Mouse (Mus musculus): Measurements from ENCODE around the gene Gm49416. TPM values are rescaled to one million over a fixed set of nuclear protein-coding genes. Genes with fewer than 3 reads are reported as not detected.

Gene Gm49416
- polyA plus RNA-seq, 1 experiment, result not detected

- H3K4me1 ChIP-seq (ENCODE audit: control insufficient read depth, insufficient read depth, low read length), result no peaks in the 10 kb centered on the region
- no peak overlapping the region for H3K27ac ChIP-seq (ENCODE audit: insufficient read depth, low read depth, low read length)
- 93% methylated on average over 5 of the region's 5 CpGs for WGBS
- no peak overlapping the region for H3K4me3 ChIP-seq (ENCODE audit: insufficient read depth, low read depth, low read length)
- TF ChIP-seq POLR2A (IDR thresholded peaks at IDR 0.05; ENCODE audit: insufficient read depth, low read depth, low read length), result no peak
- no peak for TF ChIP-seq CTCF (IDR thresholded peaks at IDR 0.05; ENCODE audit: insufficient read depth, low read depth, low read length)
Observed at GRCm38 (mm10) chr19:8903412-8903811, 14.7 kb downstream of the Gm49416 start.

DNA sequence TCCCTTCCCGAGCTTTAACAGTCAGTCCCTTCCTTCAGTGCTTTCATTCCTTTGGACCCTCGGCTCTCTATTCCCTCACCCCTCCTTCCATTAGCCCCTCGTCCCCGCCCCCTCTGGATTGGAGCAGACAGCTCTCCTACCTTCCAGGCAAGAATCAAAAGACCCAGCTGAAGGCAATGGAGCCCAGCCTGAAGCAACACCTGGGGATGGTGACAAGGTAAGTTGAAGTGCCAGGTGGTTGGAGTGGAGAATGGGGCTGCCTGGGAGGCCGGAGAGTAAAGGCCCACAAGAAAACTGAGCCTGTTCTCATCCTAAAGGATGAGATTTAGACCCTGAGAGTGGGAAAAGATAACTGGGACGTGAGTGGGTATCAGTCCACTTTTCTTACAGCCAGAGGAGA is 19.8 kb downstream of the Gm49416 start:
- 89% methylated on average over 6 of the region's 6 CpGs for WGBS
- no peaks in the 10 kb centered on the region for H3K4me1 ChIP-seq (ENCODE audit: control insufficient read depth, insufficient read depth, low read length)
- H3K27ac ChIP-seq (ENCODE audit: insufficient read depth, low read depth, low read length), result no peak overlapping the region
- no peak overlapping the region for H3K4me3 ChIP-seq (ENCODE audit: insufficient read depth, low read depth, low read length)
- TF ChIP-seq CTCF (IDR thresholded peaks at IDR 0.05; ENCODE audit: insufficient read depth, low read depth, low read length) (no peak), POLR2A (IDR thresholded peaks at IDR 0.05; ENCODE audit: insufficient read depth, low read depth, low read length) (no peak)

- no peaks in the 10 kb centered on the region for H3K4me1 ChIP-seq (ENCODE audit: control insufficient read depth, insufficient read depth, low read length)
- TF ChIP-seq POLR2A (IDR thresholded peaks at IDR 0.05; ENCODE audit: insufficient read depth, low read depth, low read length) (no peak), CTCF (IDR thresholded peaks at IDR 0.05; ENCODE audit: insufficient read depth, low read depth, low read length) (no peak)
- no peak overlapping the region for H3K4me3 ChIP-seq (ENCODE audit: insufficient read depth, low read depth, low read length)
- WGBS, result 57% methylated on average over 5 of the region's 5 CpGs
- no peak overlapping the region for H3K27ac ChIP-seq (ENCODE audit: insufficient read depth, low read depth, low read length)
Observed at GRCm38 (mm10) chr19:8911810-8912209, 23.1 kb downstream of the Gm49416 start.

GRCm38 (mm10) chr19:8914212-8914611 is 25.5 kb downstream of the Gm49416 start:
- H3K4me3 ChIP-seq (ENCODE audit: insufficient read depth, low read depth, low read length), result no peak overlapping the region
- 96% methylated on average over 3 of the region's 3 CpGs for WGBS
- no peaks in the 10 kb centered on the region for H3K4me1 ChIP-seq (ENCODE audit: control insufficient read depth, insufficient read depth, low read length)
- H3K27ac ChIP-seq (ENCODE audit: insufficient read depth, low read depth, low read length), result no peak overlapping the region
- TF ChIP-seq POLR2A (IDR thresholded peaks at IDR 0.05; ENCODE audit: insufficient read depth, low read depth, low read length), result no peak
- TF ChIP-seq CTCF (IDR thresholded peaks at IDR 0.05; ENCODE audit: insufficient read depth, low read depth, low read length), result no peak

DNA sequence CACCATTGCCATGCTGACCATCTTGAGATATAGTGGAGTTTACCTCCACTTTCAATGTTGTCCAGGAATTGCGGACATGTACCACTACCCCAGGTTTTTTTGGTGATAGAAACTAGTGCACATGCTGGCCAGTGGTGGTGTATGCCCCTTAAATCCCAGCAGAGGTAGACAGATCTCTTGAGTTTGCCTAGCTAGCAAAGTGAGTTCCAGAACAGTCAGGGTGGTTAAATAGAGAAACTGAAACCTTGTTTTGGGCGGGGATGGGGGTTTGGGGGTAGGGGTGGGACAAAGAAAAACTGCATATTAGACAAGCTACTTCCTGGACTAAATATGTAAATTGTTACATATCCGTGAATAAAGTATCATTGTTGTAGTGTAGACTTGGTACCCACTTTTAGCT is 30.3 kb downstream of the Gm49416 start:
- WGBS, result 94% methylated on average over 3 of the region's 3 CpGs
- no peak overlapping the region for H3K27ac ChIP-seq (ENCODE audit: insufficient read depth, low read depth, low read length)
- TF ChIP-seq CTCF (IDR thresholded peaks at IDR 0.05; ENCODE audit: insufficient read depth, low read depth, low read length), result no peak
- no peak for TF ChIP-seq POLR2A (IDR thresholded peaks at IDR 0.05; ENCODE audit: insufficient read depth, low read depth, low read length)
- H3K4me1 ChIP-seq (ENCODE audit: control insufficient read depth, insufficient read depth, low read length), result peaks cover 2% of the 10 kb centered on the region
- H3K4me3 ChIP-seq (ENCODE audit: insufficient read depth, low read depth, low read length), result no peak overlapping the region

DNA sequence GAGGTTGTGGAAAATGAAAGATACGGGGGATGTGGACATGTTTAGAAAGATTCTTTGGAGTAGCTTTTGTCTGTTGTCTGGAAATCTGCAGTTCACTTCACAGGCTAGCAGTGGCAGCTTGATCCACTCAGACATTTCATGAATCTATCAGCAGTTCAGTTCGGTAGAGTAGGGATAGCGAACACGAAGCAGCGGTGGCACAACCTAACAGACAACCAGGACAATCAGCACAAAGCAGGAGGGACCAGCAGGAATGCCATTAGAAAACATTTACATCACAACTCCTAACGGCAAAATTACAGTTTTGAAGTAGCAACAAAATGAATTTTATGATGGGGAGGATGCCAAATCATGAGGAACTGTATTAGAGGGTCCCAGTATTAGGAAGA is 31.0 kb downstream of the Gm49416 start:
- Histone ChIP-seq H3K4me3 (ENCODE audit: insufficient read depth, low read depth, low read length) (no peak overlapping the region), H3K4me1 (ENCODE audit: control insufficient read depth, insufficient read depth, low read length) (peaks cover 2% of the 10 kb centered on the region), H3K27ac (ENCODE audit: insufficient read depth, low read depth, low read length) (peak overlapping the region; percentile 85)
- TF ChIP-seq CTCF (IDR thresholded peaks at IDR 0.05; ENCODE audit: insufficient read depth, low read depth, low read length) (no peak), POLR2A (IDR thresholded peaks at IDR 0.05; ENCODE audit: insufficient read depth, low read depth, low read length) (no peak)
- WGBS, result 59% methylated on average over 6 of the region's 6 CpGs

GRCm38 (mm10) chr19:8920073-8920736 is 31.5 kb downstream of the Gm49416 start, which contains the start of gene B3gat3:
Gene B3gat3 (plus strand): TSS chr19:8920374.
- Histone ChIP-seq H3K4me1 (ENCODE audit: control insufficient read depth, insufficient read depth, low read length) (peaks cover 2% of the 10 kb centered on the region), H3K4me3 (ENCODE audit: insufficient read depth, low read depth, low read length) (peak within 1 kb of the TSS; percentile 99), H3K27ac (ENCODE audit: insufficient read depth, low read depth, low read length) (peak within 1 kb of the TSS; percentile 85)
- TF ChIP-seq POLR2A (IDR thresholded peaks at IDR 0.05; ENCODE audit: insufficient read depth, low read depth, low read length) (peak; percentile 70), CTCF (IDR thresholded peaks at IDR 0.05; ENCODE audit: insufficient read depth, low read depth, low read length) (no peak)
- WGBS, result 1% methylated on average over 50 of the region's 50 CpGs

DNA sequence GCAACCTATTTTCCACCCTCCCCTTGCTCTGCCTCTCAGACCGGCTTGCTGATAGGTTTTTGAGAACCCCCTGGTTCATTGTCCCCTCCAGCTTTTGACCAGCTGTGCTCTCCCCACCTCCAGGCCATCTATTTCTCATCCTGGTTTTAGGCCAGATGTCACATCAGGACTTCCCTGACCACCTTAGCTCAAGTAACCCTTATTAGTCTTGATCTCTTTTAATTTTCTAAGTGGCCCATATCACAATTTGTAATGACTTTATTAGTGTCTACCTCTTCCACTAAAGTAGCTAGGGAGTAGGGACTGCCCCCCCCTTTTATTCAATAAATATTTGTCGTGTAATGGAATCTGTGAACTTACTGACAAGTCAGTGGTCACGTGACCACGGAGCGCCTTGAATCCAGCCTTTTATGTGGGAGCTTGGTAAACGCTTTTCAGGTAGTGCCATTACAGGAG is 32.1 kb downstream of the Gm49416 start:
- Histone ChIP-seq H3K4me1 (ENCODE audit: control insufficient read depth, insufficient read depth, low read length) (peaks cover 2% of the 10 kb centered on the region), H3K27ac (ENCODE audit: insufficient read depth, low read depth, low read length) (0 out of 2 replicates have a peak overlapping the region, but pooled peaks have one; percentile 34), H3K4me3 (ENCODE audit: insufficient read depth, low read depth, low read length) (peak overlapping the region; percentile 99)
- under 1% methylated on average over 6 of the region's 6 CpGs for WGBS
- no peak for TF ChIP-seq CTCF (IDR thresholded peaks at IDR 0.05; ENCODE audit: insufficient read depth, low read depth, low read length)
- TF ChIP-seq POLR2A (IDR thresholded peaks at IDR 0.05; ENCODE audit: insufficient read depth, low read depth, low read length), result no peak

- no peak overlapping the region for H3K4me3 ChIP-seq (ENCODE audit: insufficient read depth, low read depth, low read length)
- 77% methylated on average over 9 of the region's 9 CpGs for WGBS
- H3K27ac ChIP-seq (ENCODE audit: insufficient read depth, low read depth, low read length), result no peak overlapping the region
- peaks cover 2% of the 10 kb centered on the region for H3K4me1 ChIP-seq (ENCODE audit: control insufficient read depth, insufficient read depth, low read length)
- no peak for TF ChIP-seq CTCF (IDR thresholded peaks at IDR 0.05; ENCODE audit: insufficient read depth, low read depth, low read length)
- no peak for TF ChIP-seq POLR2A (IDR thresholded peaks at IDR 0.05; ENCODE audit: insufficient read depth, low read depth, low read length)
Observed at GRCm38 (mm10) chr19:8921741-8922140, 33.0 kb downstream of the Gm49416 start.
